Mouse (Mus musculus) frontal cortex, postnatal 10 days (tissue): ENCODE results near the gene Hmg20a.
A peak's percentile ranks its signal among the peaks of the same experiment; 100 is the strongest.
"Not testable (repeated sequence)": the region's sequence is repeated elsewhere in the genome, so short reads cannot be mapped to it uniquely, and the experiment has no call there.

ENCODE experiments used
- DNase-seq, 2 experiments: peaks; one replicate each; pipeline ENCODE4 v3.0.0; 2022; ENCODE audit warnings: low spot score in 2 of 2, mixed read lengths in 1 of 2

Hmg20a gene

DNA sequence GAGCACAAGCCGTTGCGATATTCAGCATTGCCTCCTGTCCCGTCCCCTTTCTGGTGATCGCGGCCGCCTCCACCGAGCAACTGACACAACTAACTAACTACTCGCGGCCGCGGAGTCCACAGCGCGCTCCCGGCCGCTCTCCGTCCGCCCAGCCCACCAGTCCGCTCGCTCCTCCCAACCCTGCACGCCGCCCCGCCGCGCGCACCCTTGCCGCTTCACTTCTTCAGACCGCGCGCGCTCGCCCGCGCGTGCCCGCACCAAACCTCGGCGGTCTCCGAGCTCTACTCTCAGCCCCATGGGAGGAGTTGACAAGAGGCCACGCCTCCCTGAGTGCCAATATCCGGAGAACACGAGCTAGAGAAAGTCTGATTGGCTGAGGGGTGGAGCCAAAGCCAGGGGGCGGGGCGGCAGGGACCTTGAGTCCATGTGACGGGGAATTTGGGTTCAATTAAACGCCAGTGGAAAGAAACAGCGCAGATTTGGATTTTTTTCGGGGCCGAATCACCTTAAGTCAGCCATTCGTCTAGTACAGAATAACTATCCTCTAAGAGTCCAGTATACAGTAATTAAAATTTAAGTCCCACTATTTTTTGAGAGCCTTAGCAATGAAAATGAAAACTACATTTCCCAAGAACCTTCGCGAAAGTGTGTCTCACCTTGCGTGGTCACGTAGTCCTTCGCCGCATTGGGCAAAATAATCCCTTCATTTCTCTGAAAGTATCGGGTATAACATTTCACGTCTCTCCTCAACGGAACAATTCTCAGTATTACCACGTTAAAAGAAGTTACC is at the start of gene Hmg20a, which contains the start of gene Peak1:
TSS of gene Hmg20a (plus strand) at position 662 of the 790 bp plus-strand sequence.
TSS of gene Peak1 (minus strand) at position 120 of the 790 bp plus-strand sequence.
- DNase-seq, result peak; percentile 100

DNA sequence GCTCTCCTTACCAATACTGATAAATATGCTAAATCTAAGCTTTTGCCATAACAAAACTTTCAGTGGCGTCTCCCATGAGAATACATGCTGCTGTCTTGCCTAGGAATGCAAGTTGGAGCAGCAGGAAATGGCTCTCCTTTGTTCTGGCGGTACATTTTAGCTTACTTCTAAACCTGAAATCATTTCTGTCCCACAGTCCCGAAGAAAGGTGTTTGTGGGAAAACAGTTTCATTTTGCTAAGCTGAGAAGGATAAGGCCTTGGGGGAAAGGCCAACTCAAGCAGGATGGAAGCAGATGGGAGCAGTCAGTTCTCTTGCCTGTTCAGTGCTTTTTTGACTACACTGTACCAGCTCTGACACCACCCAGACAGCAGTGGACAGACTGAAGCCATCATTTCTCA is 49.6 kb upstream of the Hmg20a start:
- DNase-seq, result no peak

GRCm38 (mm10) chr9:56370710-56371109 is 47.7 kb upstream of the Hmg20a start:
- no peak for DNase-seq

GRCm38 (mm10) chr9:56374401-56374800 is 44.0 kb upstream of the Hmg20a start:
- DNase-seq, result no peak

- DNase-seq, result no peak
Observed at GRCm38 (mm10) chr9:56382786-56383185, 35.6 kb upstream of the Hmg20a start.

GRCm38 (mm10) chr9:56392857-56393256 is 25.6 kb upstream of the Hmg20a start:
- DNase-seq, result no peak

- no peak for DNase-seq
Observed at GRCm38 (mm10) chr9:56396306-56396705, 22.1 kb upstream of the Hmg20a start.

DNA sequence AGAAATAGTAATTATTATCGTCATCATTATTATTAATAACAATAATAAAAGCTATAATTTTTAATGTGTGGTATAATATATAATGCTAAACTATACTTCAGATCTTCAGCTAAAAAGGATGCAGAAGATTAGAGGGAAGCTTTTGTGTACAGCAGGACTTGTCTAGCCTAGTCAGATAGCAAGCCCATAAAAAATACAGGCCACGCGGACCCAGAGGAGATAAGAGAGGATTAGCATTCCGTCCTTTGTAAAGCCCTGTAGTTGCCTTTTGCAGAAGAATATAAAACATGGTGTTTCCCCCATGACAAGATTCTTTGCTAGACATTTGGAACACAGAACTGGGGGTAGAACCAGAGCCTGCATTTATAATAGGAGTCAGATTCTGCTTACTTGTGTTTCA is 13.8 kb upstream of the Hmg20a start:
- DNase-seq, result no peak

DNA sequence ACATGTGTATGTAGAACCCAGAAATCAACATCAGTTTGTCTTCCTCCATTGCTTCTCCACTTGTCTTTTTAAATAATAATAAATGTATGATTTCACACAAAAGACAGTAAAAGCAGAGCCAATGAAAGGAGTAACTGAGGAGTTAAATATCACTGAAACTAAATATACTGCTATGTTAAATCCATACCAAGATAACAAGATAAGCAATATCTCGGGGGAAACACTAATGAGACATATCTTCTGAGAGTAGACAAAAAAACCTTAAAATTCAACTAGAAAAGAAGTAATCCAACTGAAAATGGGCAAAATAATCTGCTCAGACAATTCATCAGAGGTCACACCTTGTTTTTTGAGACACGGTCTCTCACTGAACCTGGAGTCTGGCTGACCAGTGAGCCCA is 8.5 kb upstream of the Hmg20a start:
- DNase-seq, result no peak

- no peak for DNase-seq
Observed at GRCm38 (mm10) chr9:56412716-56413115, 5.7 kb upstream of the Hmg20a start.

DNA sequence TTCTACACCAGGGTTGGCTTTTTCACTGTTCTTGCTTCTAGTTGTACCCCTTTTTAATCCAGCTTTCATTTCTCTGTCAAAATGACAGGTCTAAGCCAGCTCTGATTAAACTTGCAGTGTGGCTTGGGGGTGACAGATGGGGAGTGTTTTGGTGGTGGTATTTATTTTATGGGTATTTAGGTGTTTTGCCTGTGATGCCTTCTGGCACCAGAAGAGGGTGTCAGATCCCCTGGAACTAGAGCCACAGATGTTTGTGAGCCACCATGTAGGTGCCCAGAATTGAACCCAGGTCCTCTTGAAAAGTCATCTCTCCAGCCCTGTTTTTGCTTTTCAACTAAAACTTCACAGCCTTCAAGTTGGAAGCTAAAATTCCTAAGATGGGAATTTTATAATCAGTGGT is 4.1 kb upstream of the Hmg20a start:
- no peak for DNase-seq

- no peak for DNase-seq
Observed at GRCm38 (mm10) chr9:56415393-56415792, 3.0 kb upstream of the Hmg20a start.

DNA sequence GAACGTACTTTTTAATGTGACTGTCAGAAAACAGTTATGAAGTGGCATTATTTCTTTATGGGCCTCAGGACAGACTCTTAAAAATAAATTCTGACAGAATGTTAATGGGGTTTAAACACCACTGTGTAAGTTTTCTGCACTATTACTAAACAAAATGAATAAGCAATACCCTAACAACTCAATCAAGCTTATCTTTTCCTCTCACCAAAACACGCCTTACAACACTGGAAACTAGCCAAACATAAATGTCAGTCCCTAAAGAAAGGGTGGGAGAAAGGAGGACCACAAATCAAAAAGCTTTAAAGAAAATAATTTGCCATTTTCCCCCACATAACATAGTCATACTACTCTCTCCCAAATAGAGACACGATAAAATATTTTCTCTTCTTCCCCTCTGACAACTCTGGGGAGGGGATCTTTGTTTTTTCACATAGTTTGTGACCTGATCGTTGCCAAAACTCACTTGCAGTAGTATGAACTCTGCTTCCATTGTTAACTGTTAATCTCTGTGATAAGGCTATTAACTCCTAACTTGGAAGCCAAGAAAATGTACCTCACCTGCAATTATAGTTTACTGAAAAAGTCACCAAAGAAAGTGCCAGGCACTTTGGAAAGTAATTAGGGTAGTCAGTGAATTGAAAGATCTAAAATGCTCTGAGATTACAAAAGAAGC is 2.3 kb upstream of the Hmg20a start:
- DNase-seq, result no peak

GRCm38 (mm10) chr9:56417415-56417947 is 928 bp upstream of the Hmg20a start:
- DNase-seq, result peak; percentile 56 to 81

DNA sequence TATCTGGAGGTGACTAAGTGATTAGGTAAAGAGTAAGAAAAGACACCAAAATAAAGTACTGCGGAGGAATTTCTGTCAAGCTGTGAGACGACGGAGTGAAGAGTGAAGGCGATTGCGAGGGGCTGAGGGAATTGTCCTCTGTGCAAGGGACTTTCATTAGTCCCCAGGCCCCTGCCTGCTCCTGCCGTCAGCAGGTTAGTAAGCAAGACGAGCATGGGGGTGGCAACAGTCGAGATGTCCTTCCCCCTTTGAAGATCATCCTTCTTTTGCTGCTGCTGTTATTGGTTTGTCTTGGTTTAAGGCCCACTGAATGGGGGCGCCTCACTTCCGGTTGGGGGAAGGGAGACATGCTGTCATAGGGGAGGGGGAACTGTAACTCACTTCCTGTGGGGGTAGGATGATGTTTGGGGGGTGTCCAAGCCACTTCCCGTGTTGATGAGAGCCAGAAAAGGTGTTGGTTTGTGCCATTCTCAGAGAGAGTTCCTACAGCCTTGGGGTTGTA is 380 bp downstream of the Hmg20a start:
- peak; percentile 80 to 87 for DNase-seq

DNA sequence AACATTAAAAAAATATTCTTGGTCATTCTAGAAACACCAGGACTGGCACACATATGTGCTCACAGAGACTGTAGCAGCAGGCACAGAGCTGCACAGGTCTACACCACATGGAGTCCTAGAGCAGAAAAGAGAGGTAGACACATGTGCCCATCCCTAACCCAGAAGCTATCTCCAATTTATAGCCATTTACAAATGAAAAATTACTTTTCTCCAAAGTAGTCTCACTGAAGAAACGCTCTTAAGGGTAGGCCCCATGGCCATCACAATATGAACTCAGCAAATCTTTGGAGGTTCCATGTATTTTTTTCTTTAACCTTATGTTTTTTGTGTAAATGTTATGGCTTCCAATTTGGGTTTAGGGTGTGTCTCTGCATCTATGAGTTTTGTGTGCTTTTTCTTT is 1.8 kb downstream of the Hmg20a start:
- no peak for DNase-seq

DNA sequence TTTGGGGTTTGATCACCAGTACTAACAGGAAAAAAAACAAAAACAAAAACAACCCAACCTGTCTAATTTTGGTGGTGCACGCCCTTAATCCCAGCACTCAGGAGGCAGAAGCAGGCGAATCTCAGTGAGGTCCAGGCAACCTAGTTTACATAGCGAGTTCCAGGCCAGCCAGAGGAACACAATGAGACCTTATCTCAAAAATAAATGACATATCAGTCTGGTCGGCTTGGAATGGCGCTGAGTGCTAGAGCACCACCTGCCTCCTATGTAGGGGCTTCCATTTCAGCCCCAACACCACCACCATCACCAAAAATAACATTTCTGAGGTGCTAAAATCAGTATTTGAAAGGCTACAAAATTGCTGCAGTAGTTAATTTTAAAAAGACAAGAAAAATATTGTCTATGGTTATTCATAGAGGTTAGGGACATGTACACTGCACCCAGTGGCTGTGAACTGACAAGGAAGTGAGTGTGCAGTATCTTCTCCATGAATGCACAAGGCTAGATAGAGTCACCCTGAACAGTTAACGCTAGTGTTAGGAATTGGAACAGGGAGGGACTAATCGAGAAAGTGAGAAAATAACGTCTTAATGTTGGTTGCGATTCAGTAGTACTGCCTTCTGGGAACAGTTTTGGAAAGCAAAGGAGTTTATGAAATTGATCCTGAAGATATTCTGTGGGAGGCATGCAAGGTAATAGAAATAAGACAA is 2.6 kb downstream of the Hmg20a start:
- no peak for DNase-seq

DNA sequence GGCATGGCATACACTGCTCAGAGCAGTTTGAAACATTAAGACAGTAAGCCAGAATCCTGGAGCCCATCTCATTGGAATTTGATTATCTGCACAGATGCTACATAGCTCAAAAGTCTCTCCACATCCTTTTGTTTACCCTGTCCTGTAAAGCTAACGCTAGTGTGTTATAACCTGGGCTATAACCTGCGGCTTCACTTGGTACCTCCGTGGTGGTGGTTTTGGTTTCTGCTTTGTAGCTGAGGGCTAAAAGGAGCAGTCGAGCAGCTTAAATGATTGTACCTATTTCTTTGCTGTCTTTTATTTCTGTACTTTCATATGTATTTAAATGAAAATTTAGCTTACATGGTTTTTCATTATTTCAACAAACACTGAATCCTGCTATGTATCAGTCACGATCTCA is 3.6 kb downstream of the Hmg20a start:
- no peak for DNase-seq

DNA sequence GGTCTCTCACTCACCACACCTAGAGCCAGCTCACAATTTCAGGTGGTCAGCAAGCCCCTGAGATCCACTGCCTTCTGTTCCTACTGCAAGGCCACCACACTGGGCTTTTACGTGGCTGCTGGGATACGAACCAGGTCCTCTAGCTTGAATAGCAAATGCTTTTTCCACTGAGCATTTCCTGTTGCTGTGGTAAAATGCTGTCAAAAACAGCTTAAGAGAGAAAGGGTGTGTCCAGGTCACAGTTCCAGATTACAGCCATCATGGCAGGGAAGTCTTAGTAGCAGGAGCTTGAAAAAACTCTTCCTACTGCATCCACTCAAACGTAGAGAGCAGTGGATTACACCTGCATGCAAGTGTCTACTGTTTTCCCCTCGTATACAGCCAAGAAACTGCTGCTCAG is 6.5 kb downstream of the Hmg20a start:
- no peak for DNase-seq

- DNase-seq, result no peak
Observed at GRCm38 (mm10) chr9:56435821-56436526, 17.6 kb downstream of the Hmg20a start.

- not testable (repeated sequence) for DNase-seq
Observed at GRCm38 (mm10) chr9:56437300-56437892, 19.0 kb downstream of the Hmg20a start.
